Mouse (Mus musculus): ENCODE data around the gene Gna12.

- TF ChIP-seq CTCF (conservative IDR thresholded peaks at IDR 0.05; ENCODE audit: low read length) (no peak), NANOG (IDR thresholded peaks at IDR 0.05; ENCODE audit: borderline replicate concordance, low read length) (no peak)
These were observed 46.7 kb downstream of the Gna12 start for GRCm38 (mm10) chr5:140783577-140783976.
